Mouse (Mus musculus) midbrain, embryonic 14.5 days (tissue): ENCODE data around the gene Hcn2. TPM values are rescaled to one million over a fixed set of nuclear protein-coding genes. Genes with fewer than 3 reads are reported as not detected.

Experiments
- ATAC-seq: fragments of 200-750 bp; cut with Nextera tagmentation; 2 replicates; pipeline ENCODE4 v1.8.0; 2017; ENCODE audit warnings: moderate number of reproducible peaks, moderate library complexity; ENCODE audit not compliant: low FRiP score, low TSS enrichment
- DNase-seq: peaks from one replicate; pipeline ENCODE4 v3.0.0-alpha.2; 2015
- H3K27ac ChIP-seq: fragments of 300-500 bp; sonication (generic); replicated peaks from 2 replicates; pipeline ENCODE4 v1.5.1; 2014; ENCODE audit warnings: mild to moderate bottlenecking, low read depth, low read length, moderate library complexity
- H3K27me3 ChIP-seq: fragments of 300-500 bp; sonication (generic); 2 replicates; pipeline ENCODE4 v1.6.1; 2014; ENCODE audit warnings: low read length, control low read depth, mixed read lengths; ENCODE audit not compliant: control insufficient read depth, insufficient read depth
- H3K36me3 ChIP-seq: fragments of 300-500 bp; sonication (generic); 2 replicates; pipeline ENCODE4 v1.6.1; 2014; ENCODE audit warnings: low read length, control low read depth; ENCODE audit not compliant: control insufficient read depth, insufficient read depth
- H3K4me1 ChIP-seq: fragments of 300-500 bp; sonication (generic); 2 replicates; pipeline ENCODE4 v1.6.1; 2014; ENCODE audit warnings: mild to moderate bottlenecking, antibody characterized with exemption, low read length, control low read depth; ENCODE audit not compliant: control insufficient read depth, insufficient read depth
- H3K4me2 ChIP-seq: fragments of 300-500 bp; sonication (generic); 2 replicates; pipeline ENCODE4 v1.6.1; 2014; ENCODE audit warnings: mild to moderate bottlenecking, low read length, moderate library complexity
- H3K4me3 ChIP-seq: fragments of 300-500 bp; sonication (generic); replicated peaks from 2 replicates; pipeline ENCODE4 v1.5.1; 2014; ENCODE audit warnings: low read depth, low read length
- H3K9ac ChIP-seq: fragments of 300-500 bp; sonication (generic); replicated peaks from 2 replicates; pipeline ENCODE4 v1.6.1; 2014; ENCODE audit warnings: mild to moderate bottlenecking, low read length, moderate library complexity
- H3K9me3 ChIP-seq: fragments of 300-500 bp; sonication (generic); 2 replicates; pipeline ENCODE4 v1.6.1; 2016; ENCODE audit warnings: low read length, control low read depth, mixed read lengths; ENCODE audit not compliant: control insufficient read depth
- WGBS: fragments of 180-500 bp; shearing (Covaris S2); extraction: QIAGEN DNeasy Blood & Tissue Kit; methylation state at CpG from one replicate; pipeline ENCODE4 v1.1.7; 2014; 5-methylcytosine and 5-hydroxymethylcytosine counted together
- polyA plus RNA-seq: library from polyadenylated mRNA; unstranded; fragments of >200 nt; fragmentation: Nextera tagmentation; extraction: Ambion mirVana; gene quantifications from 2 replicates; pipeline ENCODE4 v1.2.1, GENCODE M21; 2014

Hcn2 gene
- polyA plus RNA-seq, 1 experiment from 2014 or later = 0.89 TPM

DNA sequence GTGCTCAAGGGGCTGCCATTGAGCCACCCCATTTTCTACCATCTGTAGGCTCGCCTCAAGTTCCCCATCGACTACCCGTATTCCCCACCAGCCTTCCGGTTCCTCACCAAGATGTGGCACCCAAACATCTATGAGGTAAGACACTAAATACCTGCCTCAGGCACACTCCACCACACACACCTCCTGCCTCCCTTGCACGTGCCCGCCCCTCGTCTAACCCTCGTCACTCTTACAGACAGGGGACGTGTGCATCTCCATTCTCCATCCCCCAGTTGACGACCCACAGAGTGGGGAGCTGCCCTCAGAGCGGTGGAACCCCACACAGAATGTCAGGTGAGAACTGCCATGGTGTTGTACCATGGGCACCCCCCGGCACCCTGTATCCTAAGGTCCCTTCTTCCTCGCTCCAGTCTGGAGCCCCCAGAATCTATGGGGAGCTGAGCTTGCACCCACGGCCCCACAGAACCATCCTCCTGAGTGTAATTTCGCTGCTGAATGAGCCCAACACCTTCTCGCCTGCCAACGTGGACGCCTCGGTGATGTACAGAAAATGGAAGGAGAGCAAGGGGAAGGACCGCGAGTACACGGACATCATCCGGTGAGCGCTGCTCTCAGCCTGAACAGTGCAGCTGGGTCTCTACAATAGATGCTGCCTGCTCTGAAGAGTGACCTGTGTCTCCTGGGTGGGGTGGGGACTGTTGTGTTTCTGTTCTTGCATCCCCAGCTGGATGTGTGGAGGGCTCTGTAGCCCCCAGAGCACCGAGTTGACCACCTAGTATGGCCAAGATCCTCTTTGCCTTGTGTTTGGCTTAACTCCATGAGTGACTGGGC is 31.4 kb upstream of the Hcn2 start:
- ATAC-seq = no peak
- WGBS = 96% methylated on average over 25 of the region's 25 CpGs
- Histone ChIP-seq H3K4me1 (peaks cover 18% of the 10 kb centered on the region), H3K4me3 (no peak overlapping the region), H3K36me3 (peaks cover 53% of the 10 kb centered on the region), H3K4me2 (no peak overlapping the region), H3K9me3 (no peaks in the 10 kb centered on the region), H3K27ac (no peak overlapping the region), H3K9ac (no peak overlapping the region), H3K27me3 (no peaks in the 10 kb centered on the region)
- DNase-seq = no peak

DNA sequence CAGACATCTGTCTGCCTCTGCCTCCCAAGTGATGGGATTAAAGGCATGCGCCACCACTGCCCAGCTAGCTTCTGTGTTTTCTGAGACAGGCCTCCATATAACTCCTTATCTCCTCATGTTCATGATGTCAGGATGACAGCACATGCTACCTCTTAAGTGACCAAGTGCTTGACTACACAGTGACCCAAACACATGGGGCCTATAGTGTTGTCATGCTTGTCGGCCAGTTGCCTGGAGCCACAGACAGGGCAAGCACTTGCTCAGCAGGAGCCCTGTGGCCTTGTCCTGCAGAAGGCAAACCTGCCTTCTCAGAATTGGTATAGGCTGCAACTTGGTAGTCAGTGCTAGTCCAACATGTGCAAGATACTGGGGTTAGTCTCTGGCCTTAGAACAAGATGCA is 30.2 kb upstream of the Hcn2 start:
- Histone ChIP-seq H3K4me2 (no peak overlapping the region), H3K36me3 (peaks cover 53% of the 10 kb centered on the region), H3K9me3 (no peaks in the 10 kb centered on the region), H3K27me3 (no peaks in the 10 kb centered on the region), H3K4me3 (no peak overlapping the region), H3K9ac (no peak overlapping the region), H3K27ac (no peak overlapping the region), H3K4me1 (peaks cover 15% of the 10 kb centered on the region)
- ATAC-seq (no peak), DNase-seq (no peak)
- WGBS = 87% methylated on average over 2 of the region's 2 CpGs

DNA sequence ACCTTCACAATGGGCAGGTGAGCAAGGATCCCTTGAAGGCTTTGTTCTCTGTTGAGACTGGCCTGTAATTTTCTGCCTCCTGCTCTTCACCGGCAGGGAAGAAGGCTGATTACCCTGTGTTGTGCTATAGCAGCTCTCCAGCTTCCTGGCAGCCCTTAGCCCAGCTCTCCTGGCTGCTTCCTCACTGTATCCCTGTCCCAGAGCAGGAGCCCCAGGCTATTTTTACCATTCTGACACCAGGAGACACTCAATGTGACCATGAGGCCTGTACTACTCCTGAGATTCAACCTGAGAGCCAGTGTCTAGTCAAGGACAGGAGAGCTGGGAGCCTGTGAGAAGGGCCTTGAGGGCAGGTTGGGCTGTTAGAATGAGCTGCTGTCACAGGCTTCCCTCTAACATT is 29.7 kb upstream of the Hcn2 start:
- WGBS = 100% methylated on average over 1 of the region's 1 CpGs
- DNase-seq (no peak), ATAC-seq (no peak)
- Histone ChIP-seq H3K27me3 (no peaks in the 10 kb centered on the region), H3K4me2 (no peak overlapping the region), H3K4me3 (no peak overlapping the region), H3K36me3 (peaks cover 53% of the 10 kb centered on the region), H3K9ac (no peak overlapping the region), H3K27ac (no peak overlapping the region), H3K9me3 (no peaks in the 10 kb centered on the region), H3K4me1 (peaks cover 15% of the 10 kb centered on the region)

DNA sequence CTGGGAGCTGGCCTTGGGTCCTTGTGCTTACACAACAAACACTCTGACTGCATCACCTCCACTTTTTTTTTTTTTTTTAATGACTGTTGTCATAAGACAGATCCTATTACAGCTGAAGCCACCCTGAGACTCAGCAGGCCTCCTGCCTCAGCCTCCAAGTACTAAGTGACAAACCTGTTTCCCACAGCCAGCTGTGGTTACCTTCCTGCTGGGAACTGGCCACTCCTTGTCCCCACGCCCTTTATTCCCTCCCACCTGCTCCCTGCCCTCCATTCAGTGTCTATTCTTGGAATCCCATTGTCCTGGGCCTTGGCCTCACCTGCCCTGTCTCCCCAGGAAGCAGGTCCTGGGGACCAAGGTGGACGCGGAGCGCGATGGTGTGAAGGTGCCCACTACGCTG is 28.9 kb upstream of the Hcn2 start:
- ATAC-seq = no peak
- peaks cover 53% of the 10 kb centered on the region for H3K36me3 ChIP-seq
- H3K4me1 ChIP-seq = peaks cover 15% of the 10 kb centered on the region

DNA sequence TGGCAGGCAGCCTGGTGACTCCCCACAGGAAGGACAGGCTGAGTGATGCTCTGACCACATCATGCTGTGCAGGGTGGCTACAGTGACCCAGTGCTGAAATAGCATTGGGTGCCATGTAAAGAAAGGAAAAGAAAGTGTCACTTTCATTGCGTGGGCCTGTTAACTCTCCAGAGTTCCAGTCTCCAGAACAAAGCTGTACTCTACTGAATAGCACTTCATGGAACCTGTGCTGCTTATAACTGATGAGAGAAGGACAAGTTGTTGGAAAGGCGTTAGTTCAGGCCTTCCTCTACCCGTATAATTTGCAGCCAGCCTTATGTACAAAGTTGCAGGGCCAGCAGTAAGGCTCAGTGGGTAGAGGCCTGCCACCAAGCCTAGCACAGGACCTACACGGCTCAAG is 27.7 kb upstream of the Hcn2 start, which contains the start of gene Gzmm:
TSS of gene Gzmm (plus strand) at position 301 of the 400 bp plus-strand sequence.
- DNase-seq (no peak), ATAC-seq (no peak)
- Histone ChIP-seq H3K9me3 (no peaks in the 10 kb centered on the region), H3K9ac (no peak within 1 kb of the TSS), H3K4me1 (peaks cover 4% of the 10 kb centered on the region), H3K27me3 (no peaks in the 10 kb centered on the region), H3K4me3 (no peak within 1 kb of the TSS), H3K27ac (no peak within 1 kb of the TSS), H3K36me3 (peaks cover 53% of the 10 kb centered on the region), H3K4me2 (no peak within 1 kb of the TSS)
- WGBS = 91% methylated on average over 4 of the region's 4 CpGs

More for the DNA sequence above, 28.9 kb upstream of the Hcn2 start:
- no peaks in the 10 kb centered on the region for H3K9me3 ChIP-seq
- H3K27ac ChIP-seq = no peak overlapping the region
- no peak overlapping the region for H3K4me2 ChIP-seq
- H3K27me3 ChIP-seq = no peaks in the 10 kb centered on the region
- WGBS = 97% methylated on average over 6 of the region's 6 CpGs
- no peak overlapping the region for H3K4me3 ChIP-seq
- H3K9ac ChIP-seq = no peak overlapping the region
- no peak for DNase-seq

DNA sequence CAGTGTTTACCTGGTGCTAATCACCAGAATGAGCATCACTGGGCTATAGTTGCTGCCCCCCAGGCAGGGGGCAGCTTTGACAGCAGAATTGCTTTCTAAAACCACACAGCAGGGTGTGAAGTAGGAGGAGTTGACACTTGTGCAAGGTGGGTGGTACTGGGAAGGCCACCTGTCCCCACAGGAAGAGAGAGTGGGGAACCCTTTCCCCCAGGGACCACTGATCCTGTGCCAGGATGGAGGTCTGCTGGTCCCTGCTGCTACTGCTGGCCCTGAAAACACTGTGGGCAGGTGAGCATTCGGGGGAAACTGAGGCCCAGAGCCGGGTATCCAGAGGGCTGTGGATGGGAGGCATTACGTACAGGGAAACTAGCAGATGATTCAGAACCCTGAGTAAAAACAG is 27.3 kb upstream of the Hcn2 start:
- ATAC-seq = no peak
- Histone ChIP-seq H3K9ac (no peak overlapping the region), H3K27ac (no peak overlapping the region), H3K27me3 (no peaks in the 10 kb centered on the region), H3K9me3 (no peaks in the 10 kb centered on the region), H3K4me2 (no peak overlapping the region), H3K4me1 (peaks cover under 1% of the 10 kb centered on the region; the same call in 1 of the 2 replicates), H3K36me3 (peaks cover 52% of the 10 kb centered on the region), H3K4me3 (no peak overlapping the region)
- 93% methylated on average over 3 of the region's 3 CpGs for WGBS
- no peak for DNase-seq

DNA sequence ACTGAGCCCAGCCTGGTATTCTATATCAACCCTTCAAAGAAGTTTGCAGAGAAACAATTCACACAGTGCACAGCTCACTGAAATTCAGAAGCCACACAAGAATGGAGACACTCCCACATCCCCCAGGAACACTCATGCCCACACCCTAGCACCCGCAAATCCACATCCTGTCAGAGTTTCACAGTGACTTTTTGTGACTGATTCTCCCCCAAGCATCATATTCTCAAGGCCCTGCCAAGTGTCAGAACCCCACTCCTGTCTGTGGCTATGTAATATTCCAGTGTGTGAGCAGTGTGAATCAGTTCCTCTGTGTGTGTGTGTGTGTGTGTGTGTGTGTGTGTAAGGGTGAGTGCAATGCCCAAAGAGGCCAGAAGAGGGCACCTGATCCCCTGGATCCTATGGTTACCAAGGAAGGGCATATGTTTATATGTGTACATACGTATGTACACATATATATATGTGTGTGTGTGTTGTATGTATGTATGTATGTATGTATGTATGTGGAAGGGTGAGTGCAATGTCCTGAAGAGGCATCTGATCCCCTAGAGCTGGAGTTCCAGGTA is 24.4 kb upstream of the Hcn2 start:
- H3K4me1 ChIP-seq = no peaks in the 10 kb centered on the region
- no peaks in the 10 kb centered on the region for H3K9me3 ChIP-seq
- DNase-seq (no peak), ATAC-seq (no peak)
- peaks cover 23% of the 10 kb centered on the region for H3K36me3 ChIP-seq
- no peak overlapping the region for H3K4me3 ChIP-seq
- WGBS = 95% methylated on average over 2 of the region's 2 CpGs
- no peaks in the 10 kb centered on the region for H3K27me3 ChIP-seq
- no peak overlapping the region for H3K4me2 ChIP-seq
- H3K9ac ChIP-seq = no peak overlapping the region
- no peak overlapping the region for H3K27ac ChIP-seq

DNA sequence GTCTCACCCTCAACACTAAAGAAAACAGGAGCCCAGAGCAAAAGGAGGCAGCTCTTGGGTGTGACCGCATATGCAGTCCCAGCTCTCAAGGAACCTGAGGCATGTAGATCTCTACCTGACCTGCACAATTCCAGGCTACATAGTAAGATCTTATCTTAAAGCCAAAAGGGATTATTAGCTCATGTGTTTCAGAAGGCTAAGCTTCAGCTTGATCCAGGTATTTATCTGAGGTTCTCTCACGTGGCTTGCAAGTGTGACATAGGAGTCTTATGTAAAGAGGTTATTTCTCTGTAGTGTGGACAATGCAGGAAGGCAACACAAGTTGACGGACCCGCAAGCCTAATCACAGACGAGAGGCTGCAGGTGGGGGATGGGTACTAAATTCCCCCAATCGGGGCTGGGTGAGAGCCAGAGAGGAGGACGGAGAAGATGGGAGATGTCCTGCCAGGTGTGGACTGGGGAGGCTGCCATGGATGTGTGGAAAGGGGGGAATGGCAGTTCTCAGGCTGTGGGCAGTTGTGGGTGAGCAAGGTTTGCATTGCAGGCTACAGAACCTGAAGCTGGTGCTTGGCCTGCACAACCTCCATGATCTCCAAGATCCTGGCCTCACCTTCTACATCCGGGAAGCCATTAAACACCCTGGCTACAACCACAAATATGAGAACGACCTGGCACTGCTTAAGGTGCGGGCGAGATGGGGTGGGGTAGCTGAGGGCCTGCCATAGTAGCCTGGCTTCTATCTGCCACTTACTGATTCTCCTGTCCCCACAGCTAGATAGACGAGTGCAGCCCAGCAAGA is 22.7 kb upstream of the Hcn2 start:
- 79% methylated on average over 12 of the region's 12 CpGs for WGBS
- H3K27me3 ChIP-seq = no peaks in the 10 kb centered on the region
- H3K4me1 ChIP-seq = no peaks in the 10 kb centered on the region
- H3K4me2 ChIP-seq = no peak overlapping the region
- H3K27ac ChIP-seq = no peak overlapping the region
- H3K9me3 ChIP-seq = no peaks in the 10 kb centered on the region
- H3K9ac ChIP-seq = no peak overlapping the region
- peaks cover 6% of the 10 kb centered on the region for H3K36me3 ChIP-seq
- H3K4me3 ChIP-seq = no peak overlapping the region
- DNase-seq (no peak), ATAC-seq (no peak)
